Mouse (Mus musculus): ENCODE measurements around the gene Nqo1. TPM values are rescaled to one million over a fixed set of nuclear protein-coding genes. Genes with fewer than 3 reads are reported as not detected.

The Nqo1 gene
- polyA plus RNA-seq, 2 experiments, result 9.6 to 15.0 TPM

GRCm38 (mm10) chr8:107447713-107448112 lies 44.7 kb upstream of the Nqo1 start:
- Histone ChIP-seq H3K36me3 (ENCODE audit: control insufficient read depth, insufficient read depth, low read length) (no peaks in the 10 kb centered on the region), H3K4me1 (ENCODE audit: control insufficient read depth, insufficient read depth, low read length) (peaks cover 19% of the 10 kb centered on the region), H3K27me3 (ENCODE audit: control insufficient read depth, insufficient read depth, low read length) (no peaks in the 10 kb centered on the region), H3K27ac (replicated peaks; ENCODE audit: low read depth, low read length) (no peak overlapping the region), H3K9ac (ENCODE audit: low read depth, low read length, severe bottlenecking) (no peak overlapping the region), H3K4me3 (replicated peaks; ENCODE audit: low read length) (no peak overlapping the region), H3K4me2 (replicated peaks; ENCODE audit: low read depth, low read length, severe bottlenecking) (no peak overlapping the region), H3K9me3 (ENCODE audit: control insufficient read depth, low read length) (no peaks in the 10 kb centered on the region)
- DNase-seq (ENCODE audit: low spot score) (no peak), ATAC-seq (ENCODE audit: low FRiP score, low read depth) (no peak)
- no peak for TF ChIP-seq POLR2A (IDR thresholded peaks at IDR 0.05; ENCODE audit: borderline replicate concordance, extremely low read depth, insufficient read depth, insufficient read length)

DNA sequence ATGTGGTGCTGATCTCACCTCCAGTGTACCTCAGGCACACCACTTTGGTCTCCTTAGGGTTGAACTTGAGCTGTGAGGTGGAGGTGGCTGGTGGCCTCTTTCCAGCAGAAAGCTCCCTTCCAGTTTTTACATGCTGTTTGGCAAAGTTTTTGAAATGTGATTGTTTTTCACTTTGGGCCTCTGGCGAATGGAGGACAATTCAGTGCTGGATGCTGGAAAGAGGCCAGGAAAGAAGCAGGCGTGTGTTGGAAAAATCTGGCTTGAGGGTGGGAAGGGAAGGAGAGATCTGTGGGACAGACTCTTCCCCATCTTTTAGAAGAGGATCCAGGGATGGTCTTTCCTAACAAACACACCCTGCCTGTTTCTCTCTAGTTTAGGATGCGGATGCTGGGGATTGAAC lies 41.6 kb upstream of the Nqo1 start:
- ATAC-seq (ENCODE audit: low FRiP score, low read depth), result no peak
- H3K9ac ChIP-seq (ENCODE audit: low read depth, low read length, severe bottlenecking), result 0 out of 2 replicates have a peak overlapping the region, but pooled peaks have one; percentile 5
- H3K36me3 ChIP-seq (ENCODE audit: control insufficient read depth, insufficient read depth, low read length), result no peaks in the 10 kb centered on the region
- H3K4me2 ChIP-seq (replicated peaks; ENCODE audit: low read depth, low read length, severe bottlenecking), result no peak overlapping the region
- no peaks in the 10 kb centered on the region for H3K27me3 ChIP-seq (ENCODE audit: control insufficient read depth, insufficient read depth, low read length)
- WGBS, result 67% methylated on average over 3 of the region's 3 CpGs
- peaks cover 19% of the 10 kb centered on the region for H3K4me1 ChIP-seq (ENCODE audit: control insufficient read depth, insufficient read depth, low read length)
- no peak overlapping the region for H3K4me3 ChIP-seq (replicated peaks; ENCODE audit: low read length)
- H3K27ac ChIP-seq (replicated peaks; ENCODE audit: low read depth, low read length), result no peak overlapping the region; the same call in 1 of the 2 replicates
- peak; percentile 41 for DNase-seq (ENCODE audit: low spot score)
- TF ChIP-seq POLR2A (IDR thresholded peaks at IDR 0.05; ENCODE audit: borderline replicate concordance, extremely low read depth, insufficient read depth, insufficient read length), result no peak
- no peaks in the 10 kb centered on the region for H3K9me3 ChIP-seq (ENCODE audit: control insufficient read depth, low read length)

- H3K4me3 ChIP-seq (replicated peaks; ENCODE audit: low read length), result no peak overlapping the region
- no peaks in the 10 kb centered on the region for H3K27me3 ChIP-seq (ENCODE audit: control insufficient read depth, insufficient read depth, low read length)
- H3K27ac ChIP-seq (replicated peaks; ENCODE audit: low read depth, low read length), result no peak overlapping the region
- no peaks in the 10 kb centered on the region for H3K9me3 ChIP-seq (ENCODE audit: control insufficient read depth, low read length)
- DNase-seq (ENCODE audit: low spot score) (no peak), ATAC-seq (ENCODE audit: low FRiP score, low read depth) (no peak)
- no peak overlapping the region for H3K4me2 ChIP-seq (replicated peaks; ENCODE audit: low read depth, low read length, severe bottlenecking)
- WGBS, result 86% methylated on average over 3 of the region's 3 CpGs
- TF ChIP-seq POLR2A (IDR thresholded peaks at IDR 0.05; ENCODE audit: borderline replicate concordance, extremely low read depth, insufficient read depth, insufficient read length), result no peak
- peaks cover 14% of the 10 kb centered on the region for H3K4me1 ChIP-seq (ENCODE audit: control insufficient read depth, insufficient read depth, low read length)
- H3K9ac ChIP-seq (ENCODE audit: low read depth, low read length, severe bottlenecking), result no peak overlapping the region
- H3K36me3 ChIP-seq (ENCODE audit: control insufficient read depth, insufficient read depth, low read length), result no peaks in the 10 kb centered on the region
These were observed 37.0 kb upstream of the Nqo1 start for GRCm38 (mm10) chr8:107439880-107440625.

DNA sequence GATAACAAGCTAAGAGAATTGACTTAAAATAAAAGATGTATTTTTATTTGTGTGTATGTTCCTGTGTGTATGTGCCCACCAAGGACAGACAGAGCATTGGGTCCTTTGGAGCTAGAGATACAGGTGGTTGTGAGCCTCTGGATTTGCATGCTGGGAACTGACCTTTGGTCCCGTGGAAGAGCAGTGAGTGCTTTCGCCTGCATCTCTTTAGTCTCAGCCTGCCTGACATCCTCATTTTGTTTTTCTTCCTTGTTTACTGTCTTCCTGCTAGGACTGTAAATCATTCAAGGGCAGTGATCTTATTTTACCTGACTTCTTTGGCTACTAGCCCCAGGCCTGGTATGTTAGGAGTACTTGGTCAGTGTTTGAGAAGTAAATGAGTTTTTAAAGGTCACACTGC lies 34.7 kb upstream of the Nqo1 start:
- Histone ChIP-seq H3K9ac (ENCODE audit: low read depth, low read length, severe bottlenecking) (no peak overlapping the region), H3K9me3 (ENCODE audit: control insufficient read depth, low read length) (no peaks in the 10 kb centered on the region), H3K4me2 (replicated peaks; ENCODE audit: low read depth, low read length, severe bottlenecking) (peak overlapping the region; percentile 75; the same call in 1 of the 2 replicates), H3K4me1 (ENCODE audit: control insufficient read depth, insufficient read depth, low read length) (peaks cover 11% of the 10 kb centered on the region), H3K27me3 (ENCODE audit: control insufficient read depth, insufficient read depth, low read length) (no peaks in the 10 kb centered on the region), H3K4me3 (replicated peaks; ENCODE audit: low read length) (no peak overlapping the region), H3K27ac (replicated peaks; ENCODE audit: low read depth, low read length) (no peak overlapping the region), H3K36me3 (ENCODE audit: control insufficient read depth, insufficient read depth, low read length) (no peaks in the 10 kb centered on the region)
- 67% methylated on average over 2 of the region's 2 CpGs for WGBS
- TF ChIP-seq POLR2A (IDR thresholded peaks at IDR 0.05; ENCODE audit: borderline replicate concordance, extremely low read depth, insufficient read depth, insufficient read length), result no peak
- no peak for DNase-seq (ENCODE audit: low spot score)
- no peak for ATAC-seq (ENCODE audit: low FRiP score, low read depth)

GRCm38 (mm10) chr8:107436841-107437421 lies 33.9 kb upstream of the Nqo1 start:
- 12% methylated on average over 16 of the region's 16 CpGs for WGBS
- H3K4me1 ChIP-seq (ENCODE audit: control insufficient read depth, insufficient read depth, low read length), result peaks cover 11% of the 10 kb centered on the region
- H3K36me3 ChIP-seq (ENCODE audit: control insufficient read depth, insufficient read depth, low read length), result no peaks in the 10 kb centered on the region
- ATAC-seq (ENCODE audit: low FRiP score, low read depth) (no peak), DNase-seq (ENCODE audit: low spot score) (peak; percentile 36)
- peak overlapping the region; percentile 89 for H3K27ac ChIP-seq (replicated peaks; ENCODE audit: low read depth, low read length)
- H3K4me2 ChIP-seq (replicated peaks; ENCODE audit: low read depth, low read length, severe bottlenecking), result peak overlapping the region; percentile 75
- no peaks in the 10 kb centered on the region for H3K9me3 ChIP-seq (ENCODE audit: control insufficient read depth, low read length)
- peak overlapping the region; percentile 83 for H3K9ac ChIP-seq (ENCODE audit: low read depth, low read length, severe bottlenecking)
- peak overlapping the region; percentile 91 for H3K4me3 ChIP-seq (replicated peaks; ENCODE audit: low read length)
- no peaks in the 10 kb centered on the region for H3K27me3 ChIP-seq (ENCODE audit: control insufficient read depth, insufficient read depth, low read length)
- TF ChIP-seq POLR2A (IDR thresholded peaks at IDR 0.05; ENCODE audit: borderline replicate concordance, extremely low read depth, insufficient read depth, insufficient read length), result no peak
